Mouse (Mus musculus) limb, embryonic 12.5 days (tissue): Measurements from ENCODE around the gene Uprt. TPM values are rescaled to one million over a fixed set of nuclear protein-coding genes. Genes with fewer than 3 reads are reported as not detected.
A peak's percentile ranks its signal among the peaks of the same experiment; 100 is the strongest.

ENCODE experiments used
- ATAC-seq: fragments of 200-750 bp; cut with Nextera tagmentation; 2 replicates; pipeline ENCODE4 v1.8.0; 2017; ENCODE audit warnings: low read depth, moderate TSS enrichment; ENCODE audit not compliant: insufficient number of reproducible peaks, insufficient read depth, low FRiP score, low TSS enrichment
- H3K27ac ChIP-seq: fragments of 300-500 bp; sonication (generic); 2 replicates; pipeline ENCODE4 v1.5.1; 2016; ENCODE audit warnings: mild to moderate bottlenecking, moderate library complexity
- H3K27me3 ChIP-seq: fragments of 300-500 bp; sonication (generic); 2 replicates; pipeline ENCODE4 v1.6.1; 2016; ENCODE audit warnings: mild to moderate bottlenecking, moderate library complexity
- H3K36me3 ChIP-seq: fragments of 300-500 bp; sonication (generic); 2 replicates; pipeline ENCODE4 v1.6.1; 2016; ENCODE audit warnings: mild to moderate bottlenecking, moderate library complexity
- H3K4me1 ChIP-seq: fragments of 300-500 bp; sonication (generic); replicated peaks from 2 replicates; pipeline ENCODE4 v1.6.1; 2016
- H3K4me2 ChIP-seq: fragments of 300-500 bp; sonication (generic); 2 replicates; pipeline ENCODE4 v1.6.1; 2016; ENCODE audit warnings: mild to moderate bottlenecking, moderate library complexity
- H3K4me3 ChIP-seq: fragments of 300-500 bp; sonication (generic); replicated peaks from 2 replicates; pipeline ENCODE4 v1.5.1; 2016; ENCODE audit warnings: mild to moderate bottlenecking
- H3K9ac ChIP-seq: fragments of 300-500 bp; sonication (generic); replicated peaks from 2 replicates; pipeline ENCODE4 v1.6.1; 2016; ENCODE audit warnings: mild to moderate bottlenecking, moderate library complexity
- H3K9me3 ChIP-seq: fragments of 300-500 bp; sonication (generic); 2 replicates; pipeline ENCODE4 v1.6.1; 2016; ENCODE audit warnings: mild to moderate bottlenecking, moderate library complexity
- WGBS: fragments of 180-500 bp; shearing (Covaris S2); methylation state at CpG from one replicate; pipeline ENCODE4 v1.1.7; 2016; 5-methylcytosine and 5-hydroxymethylcytosine counted together
- polyA plus RNA-seq: library from polyadenylated mRNA; unstranded; fragments of >200 nt; fragmentation: Nextera tagmentation; extraction: Ambion mirVana; gene quantifications from 2 replicates; pipeline ENCODE4 v1.2.1, GENCODE M21; 2016

Uprt gene
- polyA plus RNA-seq = 1.0 and 1.1 TPM in 2 replicates

DNA sequence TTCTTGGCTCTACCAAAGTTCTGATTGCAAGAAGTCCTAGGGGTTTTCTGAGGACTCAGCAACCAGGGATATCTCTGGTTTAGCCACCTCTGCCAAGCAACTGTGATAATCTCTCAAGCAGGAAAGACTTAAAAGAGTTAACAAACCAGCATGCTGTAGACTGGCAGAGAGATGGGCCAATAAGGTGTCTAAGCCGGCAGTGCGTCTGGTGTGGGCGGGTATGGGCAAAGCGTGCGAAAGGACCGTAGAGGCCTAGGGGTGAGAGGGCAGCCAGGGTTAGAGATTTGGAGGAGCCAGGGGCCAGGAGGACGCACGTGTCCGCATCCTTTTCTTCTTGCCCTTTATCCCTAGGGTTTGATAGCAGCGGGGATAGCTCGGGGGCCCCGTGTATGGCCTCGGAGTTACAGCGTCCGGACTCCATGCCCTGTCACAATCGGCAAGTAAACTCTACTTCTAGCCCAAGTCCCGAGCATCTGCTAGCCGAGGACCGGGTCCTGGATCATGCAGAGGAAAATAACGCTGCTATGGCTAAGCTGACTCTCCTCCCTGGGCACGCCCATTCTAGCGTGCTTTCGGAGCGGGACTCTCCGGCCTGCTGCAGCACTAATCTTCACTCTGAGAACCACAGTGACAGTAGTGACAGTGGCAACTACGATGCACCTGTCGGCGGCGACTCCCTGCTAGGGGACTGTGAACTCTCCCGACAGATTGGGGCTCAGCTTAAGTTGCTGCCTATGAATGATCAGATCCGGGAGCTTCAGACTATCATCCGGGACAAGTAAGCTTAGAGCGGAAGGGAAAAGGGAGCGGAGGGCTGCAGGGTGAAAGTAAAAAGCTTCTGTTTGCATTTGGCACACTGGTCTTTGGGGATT, at the start of gene Uprt:
Gene Uprt (plus strand): TSS at position 247 of the 872 bp plus-strand sequence.
- Histone ChIP-seq H3K27me3 (peaks cover 32% of the 10 kb centered on the region), H3K9ac (peak within 1 kb of the TSS; percentile 54), H3K36me3 (no peaks in the 10 kb centered on the region), H3K4me1 (no peaks in the 10 kb centered on the region), H3K9me3 (no peaks in the 10 kb centered on the region), H3K4me3 (peak within 1 kb of the TSS; percentile 51), H3K4me2 (peak within 1 kb of the TSS; percentile 55), H3K27ac (peak within 1 kb of the TSS; percentile 59; the same call in 1 of the 2 replicates)
- 20% methylated on average over 34 of the region's 34 CpGs for WGBS
- peak; percentile 82 for ATAC-seq

GRCm38 (mm10) chrX:104433456-104433855, 49.2 kb upstream of the Uprt start:
- Histone ChIP-seq H3K36me3 (no peaks in the 10 kb centered on the region), H3K27ac (no peak overlapping the region), H3K4me3 (no peak overlapping the region), H3K9me3 (no peaks in the 10 kb centered on the region), H3K4me1 (no peaks in the 10 kb centered on the region), H3K9ac (no peak overlapping the region), H3K27me3 (peaks cover 6% of the 10 kb centered on the region; the same call in 1 of the 2 replicates), H3K4me2 (no peak overlapping the region)
- WGBS = 34% methylated on average over 1 of the region's 1 CpGs
- no peak for ATAC-seq

DNA sequence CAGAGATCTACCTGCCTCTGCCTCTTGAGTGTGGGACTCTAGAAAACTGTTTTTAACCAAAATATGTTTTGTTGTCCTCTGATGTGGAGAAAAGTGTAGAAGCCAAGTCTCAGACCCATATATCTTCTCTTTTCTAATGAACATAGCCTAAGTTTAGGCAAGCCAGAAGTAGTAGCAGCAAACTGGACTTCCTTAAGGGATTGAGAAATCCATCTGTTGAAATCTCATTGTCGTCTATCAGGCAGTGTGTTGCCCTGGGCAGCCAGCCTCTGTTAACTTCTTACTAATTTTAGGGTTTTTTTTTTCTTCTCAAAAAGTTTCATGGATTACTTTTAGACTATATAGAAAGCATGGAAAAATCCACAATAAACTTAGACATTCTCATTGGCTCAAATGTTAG, 30.2 kb upstream of the Uprt start:
- Histone ChIP-seq H3K27ac (no peak overlapping the region), H3K36me3 (no peaks in the 10 kb centered on the region), H3K4me1 (no peaks in the 10 kb centered on the region), H3K9ac (no peak overlapping the region), H3K4me3 (no peak overlapping the region), H3K27me3 (0 out of 2 replicates have a peak, but pooled peaks cover 4% of the 10 kb centered on the region), H3K4me2 (no peak overlapping the region), H3K9me3 (no peaks in the 10 kb centered on the region)
- ATAC-seq = no peak
- 72% methylated on average over 1 of the region's 1 CpGs for WGBS

DNA sequence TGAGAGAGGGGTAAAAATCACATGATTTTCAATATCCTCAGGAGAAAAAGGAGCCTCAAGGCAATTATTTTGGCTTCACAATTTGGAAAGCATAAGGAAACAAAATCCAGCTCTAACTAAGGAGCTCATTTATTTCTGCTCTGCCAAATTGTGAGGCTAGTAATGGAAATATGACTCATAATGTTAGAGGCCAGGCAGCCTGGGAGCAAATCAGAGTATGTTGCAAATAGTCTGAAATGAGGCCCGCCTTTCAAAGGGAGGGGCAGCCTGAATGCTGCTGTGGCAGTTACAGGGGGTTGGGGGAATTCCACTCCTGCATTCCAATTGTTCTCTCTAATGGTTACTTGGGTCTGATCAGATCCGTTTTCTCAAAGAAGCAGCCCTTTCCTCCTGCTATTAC, 20.9 kb upstream of the Uprt start:
- H3K4me2 ChIP-seq = no peak overlapping the region
- H3K27me3 ChIP-seq = 0 out of 2 replicates have a peak, but pooled peaks cover 2% of the 10 kb centered on the region
- no peak overlapping the region for H3K27ac ChIP-seq
- no peak for ATAC-seq
- H3K36me3 ChIP-seq = no peaks in the 10 kb centered on the region
- 47% methylated on average over 2 of the region's 2 CpGs for WGBS
- no peak overlapping the region for H3K4me3 ChIP-seq
- H3K9me3 ChIP-seq = no peaks in the 10 kb centered on the region
- H3K9ac ChIP-seq = no peak overlapping the region
- no peaks in the 10 kb centered on the region for H3K4me1 ChIP-seq

GRCm38 (mm10) chrX:104464376-104464775, 18.2 kb upstream of the Uprt start:
- 0 out of 2 replicates have a peak overlapping the region, but pooled peaks have one; percentile 0 for H3K9ac ChIP-seq
- no peak overlapping the region for H3K4me3 ChIP-seq
- H3K27ac ChIP-seq = no peak overlapping the region
- H3K9me3 ChIP-seq = no peaks in the 10 kb centered on the region
- no peaks in the 10 kb centered on the region for H3K4me1 ChIP-seq
- H3K27me3 ChIP-seq = 0 out of 2 replicates have a peak, but pooled peaks cover 2% of the 10 kb centered on the region
- 40% methylated on average over 6 of the region's 6 CpGs for WGBS
- H3K4me2 ChIP-seq = no peak overlapping the region
- H3K36me3 ChIP-seq = no peaks in the 10 kb centered on the region
- no peak for ATAC-seq

DNA sequence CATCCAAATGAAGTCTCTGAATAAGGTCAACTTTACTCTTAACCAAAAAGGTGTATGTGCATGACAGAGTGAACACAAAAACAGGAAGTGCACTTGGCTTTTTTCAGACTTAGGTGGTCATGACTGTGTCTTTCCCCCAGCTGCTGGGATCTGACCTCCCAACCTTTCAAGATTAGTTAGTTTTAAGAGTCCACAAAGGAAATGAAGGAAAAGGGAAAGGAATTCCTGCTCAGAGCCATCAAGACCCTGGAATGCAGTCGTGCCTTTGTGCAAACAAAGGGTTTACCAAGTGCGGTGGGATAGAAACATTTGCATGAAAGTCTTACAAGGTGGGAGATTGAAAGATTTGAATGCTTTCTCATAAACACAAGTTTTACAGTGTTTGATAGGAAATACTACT, 4.6 kb upstream of the Uprt start:
- Histone ChIP-seq H3K9ac (no peak overlapping the region), H3K9me3 (no peaks in the 10 kb centered on the region), H3K4me2 (no peak overlapping the region), H3K27ac (no peak overlapping the region), H3K27me3 (peaks cover 28% of the 10 kb centered on the region), H3K4me3 (no peak overlapping the region), H3K4me1 (no peaks in the 10 kb centered on the region), H3K36me3 (no peaks in the 10 kb centered on the region)
- 18% methylated on average over 2 of the region's 2 CpGs for WGBS
- ATAC-seq = no peak

- peak overlapping the region; percentile 54 for H3K9ac ChIP-seq
- peaks cover 29% of the 10 kb centered on the region for H3K27me3 ChIP-seq
- ATAC-seq = no peak
- 19% methylated on average over 6 of the region's 6 CpGs for WGBS
- no peaks in the 10 kb centered on the region for H3K4me1 ChIP-seq
- H3K4me2 ChIP-seq = peak overlapping the region; percentile 55
- H3K9me3 ChIP-seq = no peaks in the 10 kb centered on the region
- no peaks in the 10 kb centered on the region for H3K36me3 ChIP-seq
- H3K27ac ChIP-seq = no peak overlapping the region
- peak overlapping the region; percentile 51 for H3K4me3 ChIP-seq
Measured at GRCm38 (mm10) chrX:104483444-104483808, 808 bp downstream of the Uprt start.

DNA sequence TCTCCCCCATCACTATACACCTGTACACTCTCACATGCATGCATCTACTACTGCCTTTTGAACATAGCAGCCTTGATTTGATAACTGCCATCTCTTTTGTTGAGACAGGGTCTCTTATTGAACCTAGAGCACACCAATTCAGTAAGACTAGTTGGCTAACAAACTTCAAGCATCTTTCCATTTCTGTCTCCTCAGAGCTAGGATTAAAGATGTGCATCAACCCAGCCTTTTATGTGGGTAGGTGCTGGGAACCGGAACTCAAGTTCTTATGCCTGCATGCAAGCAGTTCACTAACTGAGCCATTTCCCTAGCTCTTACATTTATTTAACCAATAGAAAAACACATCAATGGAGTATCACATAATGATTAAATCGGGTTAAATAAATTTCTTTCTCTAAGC, 3.0 kb downstream of the Uprt start:
- peaks cover 27% of the 10 kb centered on the region for H3K27me3 ChIP-seq
- H3K9me3 ChIP-seq = no peaks in the 10 kb centered on the region
- ATAC-seq = no peak
- H3K4me3 ChIP-seq = no peak overlapping the region
- no peaks in the 10 kb centered on the region; the same call in 1 of the 2 replicates for H3K4me1 ChIP-seq
- H3K27ac ChIP-seq = no peak overlapping the region
- H3K9ac ChIP-seq = no peak overlapping the region
- 82% methylated on average over 2 of the region's 2 CpGs for WGBS
- H3K4me2 ChIP-seq = no peak overlapping the region
- H3K36me3 ChIP-seq = no peaks in the 10 kb centered on the region

- Histone ChIP-seq H3K4me1 (no peaks in the 10 kb centered on the region; the same call in 1 of the 2 replicates), H3K36me3 (no peaks in the 10 kb centered on the region), H3K4me2 (no peak overlapping the region), H3K9ac (no peak overlapping the region), H3K27me3 (peaks cover 18% of the 10 kb centered on the region), H3K27ac (no peak overlapping the region), H3K4me3 (no peak overlapping the region), H3K9me3 (no peaks in the 10 kb centered on the region)
- WGBS = 64% methylated on average over 3 of the region's 3 CpGs
- ATAC-seq = no peak
Measured at GRCm38 (mm10) chrX:104488036-104488435, 5.4 kb downstream of the Uprt start.

DNA sequence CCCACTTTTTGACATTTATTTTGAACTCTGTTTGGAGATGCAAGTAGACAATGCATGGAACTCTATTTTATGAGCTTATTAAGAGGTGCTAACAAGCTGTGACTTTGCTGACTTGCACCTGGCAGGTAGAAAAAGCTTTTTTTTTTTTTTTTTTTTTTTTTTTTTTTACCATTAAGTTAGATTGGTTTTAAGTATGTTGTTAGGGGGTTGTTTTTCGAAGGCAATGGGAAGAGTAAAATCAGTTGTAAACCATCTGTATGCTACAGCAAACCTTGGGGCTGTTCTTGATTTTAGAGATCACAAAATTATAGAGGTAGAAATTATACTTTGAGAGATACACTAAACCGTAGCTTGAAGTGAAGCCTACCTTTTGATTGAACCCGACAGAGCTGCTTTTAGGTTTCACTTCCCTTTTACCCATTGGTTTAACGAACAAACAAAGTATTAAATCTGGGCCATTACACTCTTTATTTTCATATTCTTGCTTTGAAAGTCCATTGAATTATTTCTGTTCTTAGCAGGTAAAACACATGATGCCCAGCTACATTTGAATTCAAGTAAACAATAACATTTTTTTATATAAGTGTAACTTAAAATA, 6.4 kb downstream of the Uprt start:
- Histone ChIP-seq H3K9ac (no peak overlapping the region), H3K27ac (no peak overlapping the region), H3K4me1 (no peaks in the 10 kb centered on the region; the same call in 1 of the 2 replicates), H3K27me3 (peaks cover 12% of the 10 kb centered on the region), H3K4me2 (no peak overlapping the region), H3K4me3 (no peak overlapping the region), H3K9me3 (no peaks in the 10 kb centered on the region), H3K36me3 (no peaks in the 10 kb centered on the region)
- no peak for ATAC-seq
- 68% methylated on average over 4 of the region's 4 CpGs for WGBS

DNA sequence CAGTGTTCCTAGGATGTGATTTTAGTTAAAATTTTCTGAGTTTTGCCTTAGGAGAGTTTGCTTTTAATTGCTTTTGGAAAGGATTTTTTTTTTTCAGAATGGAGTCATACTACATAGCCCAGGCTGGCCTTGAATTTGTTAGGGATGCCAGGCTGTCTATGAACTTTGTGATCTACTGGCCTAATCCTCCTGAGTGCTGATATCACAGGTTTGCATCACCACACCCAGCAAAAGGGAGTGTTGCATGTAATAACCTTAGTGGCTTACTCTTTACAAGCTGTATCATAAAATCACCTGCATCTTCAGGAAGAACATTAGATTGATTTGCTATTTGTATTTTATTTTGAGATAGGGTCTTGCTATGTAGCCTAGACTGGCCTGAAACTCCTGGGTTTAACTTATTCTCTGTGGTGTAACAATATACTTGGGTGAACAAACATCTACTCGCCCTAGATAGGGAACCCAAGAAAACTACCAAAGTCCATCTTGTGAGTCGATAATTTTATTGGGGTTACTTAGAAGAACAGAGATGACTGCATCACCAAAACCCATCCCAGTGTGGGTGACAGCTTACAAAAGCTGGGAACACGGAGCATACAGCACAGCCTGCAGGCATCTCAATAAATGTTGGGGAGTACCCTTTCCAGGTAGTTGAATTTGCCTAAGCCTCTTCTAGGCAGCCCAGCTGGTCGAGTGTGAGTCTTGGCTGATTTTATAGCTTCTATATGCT, 7.2 kb downstream of the Uprt start:
- ATAC-seq = no peak

More for the DNA sequence above, 7.2 kb downstream of the Uprt start:
- no peak overlapping the region for H3K4me2 ChIP-seq
- no peak overlapping the region for H3K4me3 ChIP-seq
- no peak overlapping the region for H3K27ac ChIP-seq
- H3K9me3 ChIP-seq = no peaks in the 10 kb centered on the region
- H3K9ac ChIP-seq = no peak overlapping the region
- no peaks in the 10 kb centered on the region; the same call in 1 of the 2 replicates for H3K4me1 ChIP-seq
- 40% methylated on average over 4 of the region's 4 CpGs for WGBS
- H3K36me3 ChIP-seq = no peaks in the 10 kb centered on the region
- H3K27me3 ChIP-seq = peaks cover 8% of the 10 kb centered on the region
